Mouse (Mus musculus) thymus, adult 2 months (tissue): Measurements from ENCODE around the gene Olfr806. TPM values are rescaled to one million over a fixed set of nuclear protein-coding genes. Genes with fewer than 3 reads are reported as not detected.

Experiments used
- DNase-seq: peaks from one replicate; pipeline ENCODE4 v3.0.0; 2021
- H3K27ac ChIP-seq: fragments of 200-500 bp; 2 replicates; pipeline ENCODE4 v1.5.1; 2012; ENCODE audit warnings: low read length, control low read depth; ENCODE audit not compliant: control insufficient read depth, insufficient read depth
- H3K27me3 ChIP-seq: fragments of 200-500 bp; 2 replicates; pipeline ENCODE4 v1.6.1; 2012; ENCODE audit warnings: mild to moderate bottlenecking, low read length, moderate library complexity, mixed read lengths; ENCODE audit not compliant: control insufficient read depth, insufficient read depth
- H3K36me3 ChIP-seq: fragments of 200-500 bp; 2 replicates; pipeline ENCODE4 v1.6.1; 2012; ENCODE audit warnings: mild to moderate bottlenecking, low read length, moderate library complexity; ENCODE audit not compliant: control insufficient read depth, insufficient read depth
- H3K4me1 ChIP-seq: fragments of 200-500 bp; replicated peaks from 2 replicates; pipeline ENCODE4 v1.6.1; 2012; ENCODE audit warnings: low read length; ENCODE audit not compliant: control insufficient read depth, insufficient read depth
- H3K4me3 ChIP-seq: fragments of 200-500 bp; 2 replicates; pipeline ENCODE4 v1.5.1; 2012; ENCODE audit warnings: mild to moderate bottlenecking, low read length, control low read depth, moderate library complexity; ENCODE audit not compliant: control insufficient read depth, insufficient read depth
- CTCF ChIP-seq: fragments of 200-500 bp; IDR thresholded peaks from 2 replicates; pipeline ENCODE4 v1.5.1; 2012; ENCODE audit warnings: mild to moderate bottlenecking, control low read depth, low read length, moderate library complexity, borderline replicate concordance; ENCODE audit not compliant: control insufficient read depth, poor library complexity, insufficient read depth; ENCODE audit errors: extremely low read depth
- POLR2A ChIP-seq: fragments of 200-500 bp; IDR thresholded peaks from 2 replicates; pipeline ENCODE4 v1.6.1; 2012; ENCODE audit warnings: mild to moderate bottlenecking, low read length, control low read depth, moderate library complexity; ENCODE audit not compliant: control insufficient read depth, poor library complexity, insufficient read depth; ENCODE audit errors: extremely low read depth
- WGBS: fragments of 180-500 bp; shearing (Covaris S2); methylation state at CpG from one replicate; pipeline ENCODE4 v1.1.7; 2018; 5-methylcytosine and 5-hydroxymethylcytosine counted together
- polyA plus RNA-seq: library from polyadenylated mRNA; depleted of rRNA; stranded (reverse); fragments of >200 nt; gene quantifications from 2 replicates; pipeline ENCODE4 v1.2.3, GENCODE M21; 2012; rRNA removed

Olfr806 gene
- polyA plus RNA-seq, 1 experiment, result not detected

DNA sequence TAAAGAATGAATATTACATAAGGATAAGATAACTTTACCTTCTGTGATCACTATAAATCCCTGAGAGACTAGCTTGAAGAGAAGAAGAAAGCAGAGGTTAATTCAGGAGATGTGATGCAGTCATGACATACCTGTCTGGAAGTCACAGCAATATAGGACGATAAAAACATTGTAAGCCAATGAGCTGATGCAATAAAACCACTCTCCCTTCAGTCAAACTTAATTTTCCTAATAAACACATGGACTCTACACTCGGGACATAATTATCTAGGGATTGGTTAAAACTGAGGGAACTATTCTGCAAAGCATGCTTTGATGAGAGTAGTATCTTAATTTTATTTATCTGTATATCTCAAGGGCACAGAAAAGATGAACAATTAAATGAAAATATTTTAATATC is 47.5 kb downstream of the Olfr806 start, which contains the start of gene Olfr803:
Gene Olfr803 (minus strand): TSS at position 101 of the 400 bp plus-strand sequence.
- DNase-seq, result no peak
- Histone ChIP-seq H3K27ac (no peak within 1 kb of the TSS), H3K27me3 (no peaks in the 10 kb centered on the region), H3K4me3 (no peak within 1 kb of the TSS), H3K4me1 (no peaks in the 10 kb centered on the region), H3K36me3 (no peaks in the 10 kb centered on the region)
- 87% methylated on average over 2 of the region's 2 CpGs for WGBS
- TF ChIP-seq POLR2A (no peak), CTCF (no peak)

DNA sequence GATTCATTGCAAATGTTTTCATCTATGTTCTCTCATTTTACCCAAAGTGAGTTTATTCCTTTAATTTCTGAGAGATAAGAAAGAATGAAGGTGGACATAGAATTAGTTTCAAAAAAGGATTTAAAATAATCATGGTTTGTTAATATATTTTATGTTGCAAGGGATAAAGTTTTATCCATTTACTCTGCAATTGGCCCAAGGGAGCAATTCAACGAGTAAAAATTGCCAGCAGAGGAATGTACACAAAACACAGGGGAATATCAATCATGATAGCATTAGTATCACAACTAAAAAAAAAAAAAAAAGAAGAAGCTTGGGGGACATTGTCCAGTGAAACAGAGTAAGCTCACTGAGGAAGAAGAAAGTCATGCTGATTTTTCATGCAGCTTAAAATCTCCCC is 53.7 kb downstream of the Olfr806 start, which contains the start of gene Olfr802:
Gene Olfr802 (minus strand): TSS at position 101 of the 400 bp plus-strand sequence.
- H3K27me3 ChIP-seq, result no peaks in the 10 kb centered on the region
- DNase-seq, result no peak
- H3K36me3 ChIP-seq, result no peaks in the 10 kb centered on the region
- no peak within 1 kb of the TSS for H3K4me3 ChIP-seq
- 65% methylated on average over 1 of the region's 1 CpGs for WGBS
- H3K4me1 ChIP-seq, result no peaks in the 10 kb centered on the region
- H3K27ac ChIP-seq, result no peak within 1 kb of the TSS
- TF ChIP-seq CTCF, result no peak
- TF ChIP-seq POLR2A, result no peak

Other genes starting within 250 kb of the Olfr806 start
- gene Olfr790, start 243.4 kb downstream of the Olfr806 start, polyA plus RNA-seq, result not detected in 2 replicates
- not detected in 2 replicates for gene Olfr791, start 220.1 kb downstream of the Olfr806 start, polyA plus RNA-seq
- not detected in 2 replicates for gene Olfr792, start 202.8 kb downstream of the Olfr806 start, polyA plus RNA-seq
- gene Olfr794, start 174.3 kb downstream of the Olfr806 start, polyA plus RNA-seq, result not detected in 2 replicates
- not detected in 2 replicates for gene Olfr796, start 129.4 kb downstream of the Olfr806 start, polyA plus RNA-seq
- not detected in 2 replicates for gene Olfr798, start 114.0 kb downstream of the Olfr806 start, polyA plus RNA-seq
- not detected in 2 replicates for gene Olfr799, start 104.4 kb downstream of the Olfr806 start, polyA plus RNA-seq
- not detected in 2 replicates for gene Olfr800, start 84.2 kb downstream of the Olfr806 start, polyA plus RNA-seq
- not detected in 2 replicates for gene Olfr801, start 68.1 kb downstream of the Olfr806 start, polyA plus RNA-seq
- gene Olfr802, start 53.8 kb downstream of the Olfr806 start, polyA plus RNA-seq, result not detected in 2 replicates
- not detected in 2 replicates for gene Olfr803, start 47.6 kb downstream of the Olfr806 start, polyA plus RNA-seq
- not detected in 2 replicates for gene Olfr804, start 38.7 kb downstream of the Olfr806 start, polyA plus RNA-seq
- not detected in 2 replicates for gene Olfr805, start 12.5 kb downstream of the Olfr806 start, polyA plus RNA-seq
- not detected in 2 replicates for gene Olfr807, start 15.9 kb upstream of the Olfr806 start, polyA plus RNA-seq
- not detected in 2 replicates for gene Olfr808, start 23.6 kb upstream of the Olfr806 start, polyA plus RNA-seq
- not detected in 2 replicates for gene Olfr809, start 32.7 kb upstream of the Olfr806 start, polyA plus RNA-seq
- gene Olfr810, start 53.0 kb upstream of the Olfr806 start, polyA plus RNA-seq, result not detected in 2 replicates
- not detected in 2 replicates for gene Olfr811, start 62.5 kb upstream of the Olfr806 start, polyA plus RNA-seq
- not detected in 2 replicates for gene Olfr812, start 104.2 kb upstream of the Olfr806 start, polyA plus RNA-seq
- gene Olfr813, start 113.4 kb upstream of the Olfr806 start, polyA plus RNA-seq, result not detected in 2 replicates
- gene Olfr814, start 137.9 kb upstream of the Olfr806 start, polyA plus RNA-seq, result not detected in 2 replicates
- gene Olfr815, start 163.9 kb upstream of the Olfr806 start, polyA plus RNA-seq, result not detected in 2 replicates
- not detected in 2 replicates for gene Olfr816, start 173.7 kb upstream of the Olfr806 start, polyA plus RNA-seq
- not detected in 2 replicates for gene Olfr818, start 207.2 kb upstream of the Olfr806 start, polyA plus RNA-seq
- gene Olfr819, start 225.3 kb upstream of the Olfr806 start, polyA plus RNA-seq, result not detected in 2 replicates
- not detected in 2 replicates for gene Olfr247, start 234.2 kb upstream of the Olfr806 start, polyA plus RNA-seq
- not detected in 2 replicates for gene Gm10310, start 243.1 kb upstream of the Olfr806 start, polyA plus RNA-seq